Mouse (Mus musculus): ENCODE data around the gene Mylpf.

The Mylpf gene

GRCm38 (mm10) chr7:127262218-127262961 is 53.7 kb downstream of the Mylpf start:
- DNase-seq: peak in 1 of 2 experiments; percentile 65

GRCm38 (mm10) chr7:127263526-127263925 is 54.8 kb downstream of the Mylpf start:
- DNase-seq: no peak

Data from lung, postnatal 4 days (tissue).